Mouse (Mus musculus) neural tube, embryonic 15.5 days (tissue): Measurements from ENCODE around the gene Nup50. TPM values are rescaled to one million over a fixed set of nuclear protein-coding genes. Genes with fewer than 3 reads are reported as not detected.

ENCODE experiments used
- ATAC-seq: fragments of 200-750 bp; cut with Nextera tagmentation; 2 replicates; pipeline ENCODE4 v1.8.0; 2017; ENCODE audit warnings: mild to moderate bottlenecking, moderate TSS enrichment, moderate library complexity; ENCODE audit not compliant: low FRiP score
- H3K27ac ChIP-seq: fragments of 300-500 bp; sonication (generic); replicated peaks from 2 replicates; pipeline ENCODE4 v1.5.1; 2015; ENCODE audit warnings: mild to moderate bottlenecking, inconsistent platforms
- H3K27me3 ChIP-seq: fragments of 300-500 bp; sonication (generic); replicated peaks from 2 replicates; pipeline ENCODE4 v1.6.1; 2015; ENCODE audit warnings: inconsistent platforms
- H3K36me3 ChIP-seq: fragments of 300-500 bp; sonication (generic); 2 replicates; pipeline ENCODE4 v1.6.1; 2015; ENCODE audit warnings: inconsistent platforms
- H3K4me1 ChIP-seq: fragments of 300-500 bp; sonication (generic); 2 replicates; pipeline ENCODE4 v1.6.1; 2015; ENCODE audit warnings: inconsistent platforms
- H3K4me2 ChIP-seq: fragments of 300-500 bp; sonication (generic); 2 replicates; pipeline ENCODE4 v1.6.1; 2015; ENCODE audit warnings: inconsistent platforms, mild to moderate bottlenecking, moderate library complexity
- H3K4me3 ChIP-seq: fragments of 300-500 bp; sonication (generic); replicated peaks from 2 replicates; pipeline ENCODE4 v1.5.1; 2015; ENCODE audit warnings: mild to moderate bottlenecking, inconsistent platforms
- H3K9ac ChIP-seq: fragments of 300-500 bp; sonication (generic); replicated peaks from 2 replicates; pipeline ENCODE4 v1.6.1; 2015; ENCODE audit warnings: mild to moderate bottlenecking, inconsistent platforms
- H3K9me3 ChIP-seq: fragments of 300-500 bp; sonication (generic); replicated peaks from 2 replicates; pipeline ENCODE4 v1.6.1; 2016; ENCODE audit warnings: inconsistent platforms
- WGBS: fragments of 180-500 bp; shearing (Covaris S2); methylation state at CpG from one replicate; pipeline ENCODE4 v1.1.7; 2015; ENCODE audit warnings: mixed read lengths; 5-methylcytosine and 5-hydroxymethylcytosine counted together
- polyA plus RNA-seq: library from polyadenylated mRNA; unstranded; fragments of >200 nt; fragmentation: Nextera tagmentation; extraction: Ambion mirVana; gene quantifications from 2 replicates; pipeline ENCODE4 v1.2.1, GENCODE M21; 2015

The Nup50 gene
- polyA plus RNA-seq, 1 experiment from 2014 or later, result 21.5 TPM

- ATAC-seq, result peak; percentile 68; the same call in 1 of the 2 replicates
- no peak overlapping the region for H3K4me2 ChIP-seq
- peak overlapping the region; percentile 48; the same call in 1 of the 2 replicates for H3K27ac ChIP-seq
- 14% methylated on average over 3 of the region's 3 CpGs for WGBS
- H3K9me3 ChIP-seq, result no peaks in the 10 kb centered on the region
- H3K4me1 ChIP-seq, result peaks cover 40% of the 10 kb centered on the region
- no peak overlapping the region for H3K4me3 ChIP-seq
- H3K27me3 ChIP-seq, result no peaks in the 10 kb centered on the region
- H3K36me3 ChIP-seq, result peaks cover 34% of the 10 kb centered on the region
- no peak overlapping the region for H3K9ac ChIP-seq
Observed at GRCm38 (mm10) chr15:84957851-84958250, 34.6 kb downstream of the Nup50 start.

GRCm38 (mm10) chr15:84958331-84958730 is 35.1 kb downstream of the Nup50 start:
- Histone ChIP-seq H3K36me3 (peaks cover 29% of the 10 kb centered on the region), H3K4me1 (peaks cover 40% of the 10 kb centered on the region), H3K9ac (no peak overlapping the region; the same call in 1 of the 2 replicates), H3K27me3 (no peaks in the 10 kb centered on the region), H3K4me3 (no peak overlapping the region), H3K4me2 (no peak overlapping the region), H3K9me3 (no peaks in the 10 kb centered on the region), H3K27ac (0 out of 2 replicates have a peak overlapping the region, but pooled peaks have one; percentile 45)
- 79% methylated on average over 3 of the region's 3 CpGs for WGBS
- ATAC-seq, result no peak

GRCm38 (mm10) chr15:84959891-84960290 is 36.7 kb downstream of the Nup50 start:
- Histone ChIP-seq H3K4me3 (no peak overlapping the region), H3K36me3 (peaks cover 14% of the 10 kb centered on the region), H3K4me1 (peaks cover 42% of the 10 kb centered on the region), H3K27me3 (no peaks in the 10 kb centered on the region), H3K9ac (peak overlapping the region; percentile 32; the same call in 1 of the 2 replicates), H3K9me3 (no peaks in the 10 kb centered on the region), H3K27ac (peak overlapping the region; percentile 80; the same call in 1 of the 2 replicates), H3K4me2 (peak overlapping the region; percentile 46)
- WGBS, result 90% methylated on average over 6 of the region's 6 CpGs
- no peak for ATAC-seq

- Histone ChIP-seq H3K4me2 (peak overlapping the region; percentile 46), H3K27me3 (no peaks in the 10 kb centered on the region), H3K9ac (0 out of 2 replicates have a peak overlapping the region, but pooled peaks have one; percentile 32), H3K9me3 (no peaks in the 10 kb centered on the region), H3K27ac (peak overlapping the region; percentile 80), H3K36me3 (peaks cover 6% of the 10 kb centered on the region), H3K4me3 (peak overlapping the region; percentile 21; the same call in 1 of the 2 replicates), H3K4me1 (peaks cover 49% of the 10 kb centered on the region)
- WGBS, result 22% methylated on average over 7 of the region's 8 CpGs
- peak; percentile 56; the same call in 1 of the 2 replicates for ATAC-seq
Observed at GRCm38 (mm10) chr15:84960692-84961091, 37.5 kb downstream of the Nup50 start.

GRCm38 (mm10) chr15:84962518-84962917 is 39.3 kb downstream of the Nup50 start:
- no peak overlapping the region for H3K4me3 ChIP-seq
- no peak overlapping the region for H3K9ac ChIP-seq
- no peak for ATAC-seq
- no peaks in the 10 kb centered on the region for H3K9me3 ChIP-seq
- no peaks in the 10 kb centered on the region for H3K27me3 ChIP-seq
- H3K27ac ChIP-seq, result no peak overlapping the region
- H3K4me2 ChIP-seq, result no peak overlapping the region
- peaks cover 47% of the 10 kb centered on the region for H3K4me1 ChIP-seq
- WGBS, result 61% methylated on average over 2 of the region's 2 CpGs
- no peaks in the 10 kb centered on the region for H3K36me3 ChIP-seq

- Histone ChIP-seq H3K4me1 (peaks cover 25% of the 10 kb centered on the region), H3K27me3 (no peaks in the 10 kb centered on the region), H3K4me3 (no peak overlapping the region), H3K9ac (no peak overlapping the region), H3K4me2 (no peak overlapping the region), H3K36me3 (no peaks in the 10 kb centered on the region), H3K27ac (no peak overlapping the region), H3K9me3 (no peaks in the 10 kb centered on the region)
- no peak for ATAC-seq
- WGBS, result 81% methylated on average over 5 of the region's 5 CpGs
Observed at GRCm38 (mm10) chr15:84964771-84965170, 41.6 kb downstream of the Nup50 start.

- Histone ChIP-seq H3K27ac (no peak overlapping the region), H3K27me3 (no peaks in the 10 kb centered on the region), H3K4me2 (no peak overlapping the region), H3K4me1 (peaks cover 15% of the 10 kb centered on the region), H3K4me3 (no peak overlapping the region), H3K9ac (no peak overlapping the region), H3K9me3 (no peaks in the 10 kb centered on the region), H3K36me3 (0 out of 2 replicates have a peak, but pooled peaks cover 5% of the 10 kb centered on the region)
- no peak for ATAC-seq
- WGBS, result 64% methylated on average over 7 of the region's 7 CpGs
Observed at GRCm38 (mm10) chr15:84965575-84966360, 42.6 kb downstream of the Nup50 start.

- H3K27me3 ChIP-seq, result no peaks in the 10 kb centered on the region
- no peak for ATAC-seq
- H3K9ac ChIP-seq, result no peak overlapping the region
- no peaks in the 10 kb centered on the region for H3K9me3 ChIP-seq
- H3K36me3 ChIP-seq, result 0 out of 2 replicates have a peak, but pooled peaks cover 5% of the 10 kb centered on the region
- no peak overlapping the region for H3K4me2 ChIP-seq
- 94% methylated on average over 4 of the region's 4 CpGs for WGBS
- H3K27ac ChIP-seq, result no peak overlapping the region
- H3K4me1 ChIP-seq, result peaks cover 21% of the 10 kb centered on the region
- H3K4me3 ChIP-seq, result no peak overlapping the region
Observed at GRCm38 (mm10) chr15:84968534-84968933, 45.3 kb downstream of the Nup50 start.

- Histone ChIP-seq H3K4me2 (no peak overlapping the region), H3K36me3 (0 out of 2 replicates have a peak, but pooled peaks cover 5% of the 10 kb centered on the region), H3K9me3 (no peaks in the 10 kb centered on the region), H3K4me1 (peaks cover 41% of the 10 kb centered on the region), H3K9ac (no peak overlapping the region), H3K4me3 (no peak overlapping the region), H3K27me3 (no peaks in the 10 kb centered on the region), H3K27ac (0 out of 2 replicates have a peak overlapping the region, but pooled peaks have one; percentile 1)
- WGBS, result 44% methylated on average over 8 of the region's 8 CpGs
- peak; percentile 45; the same call in 1 of the 2 replicates for ATAC-seq
Observed at GRCm38 (mm10) chr15:84972860-84973543, 49.8 kb downstream of the Nup50 start.

GRCm38 (mm10) chr15:84973544-84973871 is 50.3 kb downstream of the Nup50 start:
- Histone ChIP-seq H3K27ac (0 out of 2 replicates have a peak overlapping the region, but pooled peaks have one; percentile 1), H3K9me3 (no peaks in the 10 kb centered on the region), H3K4me3 (no peak overlapping the region), H3K36me3 (0 out of 2 replicates have a peak, but pooled peaks cover 5% of the 10 kb centered on the region), H3K4me2 (no peak overlapping the region), H3K9ac (no peak overlapping the region), H3K27me3 (no peaks in the 10 kb centered on the region), H3K4me1 (peaks cover 41% of the 10 kb centered on the region)
- no peak; the same call in 1 of the 2 replicates for ATAC-seq
- WGBS, result 14% methylated on average over 3 of the region's 3 CpGs

GRCm38 (mm10) chr15:84975729-84976128 is 52.5 kb downstream of the Nup50 start:
- Histone ChIP-seq H3K27me3 (no peaks in the 10 kb centered on the region), H3K9me3 (no peaks in the 10 kb centered on the region), H3K9ac (no peak overlapping the region), H3K36me3 (no peaks in the 10 kb centered on the region), H3K4me2 (no peak overlapping the region), H3K27ac (no peak overlapping the region), H3K4me1 (peaks cover 41% of the 10 kb centered on the region), H3K4me3 (no peak overlapping the region)
- 30% methylated on average over 4 of the region's 4 CpGs for WGBS
- no peak for ATAC-seq
